Mouse (Mus musculus): Measurements from ENCODE around the gene Hbq1b.
A peak's percentile ranks its signal among the peaks of the same experiment; 100 is the strongest.
"Not testable (repeated sequence)": the region's sequence is repeated elsewhere in the genome, so short reads cannot be mapped to it uniquely, and the experiment has no call there.

The Hbq1b gene

DNA sequence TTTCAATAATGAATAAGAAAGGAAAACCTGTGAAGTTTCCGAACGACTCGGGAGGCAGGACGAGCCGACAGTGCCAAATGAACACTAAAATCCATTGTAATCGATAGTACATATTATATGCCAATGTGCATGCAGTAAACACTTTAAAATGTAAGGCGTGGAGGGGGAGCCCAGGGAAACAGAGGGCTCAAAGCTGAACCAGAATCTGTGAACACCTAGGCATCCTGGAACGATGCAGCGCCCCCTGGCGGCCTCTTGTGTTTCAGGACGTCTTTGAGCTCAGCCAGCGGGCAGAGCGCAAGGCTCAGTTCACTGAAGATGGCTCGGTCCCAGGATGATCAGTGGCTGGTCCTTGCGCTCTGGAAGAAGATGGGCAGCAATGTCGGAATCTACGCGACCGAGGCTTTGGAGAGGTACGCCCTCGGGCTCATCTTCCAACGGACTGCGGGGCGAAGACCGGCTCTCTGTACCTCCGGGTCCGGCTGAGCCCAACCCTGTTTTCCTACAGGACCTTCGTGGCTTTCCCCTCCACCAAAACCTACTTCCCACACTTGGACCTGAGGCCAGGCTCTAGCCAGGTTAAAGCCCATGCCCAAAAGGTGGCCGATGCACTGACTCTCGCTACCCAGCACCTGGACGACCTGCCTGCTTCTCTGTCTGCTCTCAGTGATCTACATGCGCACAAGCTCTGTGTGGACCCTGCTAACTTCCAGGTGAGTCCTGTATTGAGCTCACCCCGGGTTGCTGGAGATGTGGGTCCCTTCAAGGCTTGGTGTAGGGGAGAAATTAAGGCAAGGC is at the start of gene Hbq1b:
Gene Hbq1b (plus strand): TSS at position 271 of the 798 bp plus-strand sequence.
- DNase-seq (ENCODE audit: low read depth), result not testable (repeated sequence)

- DNase-seq (ENCODE audit: low read depth), result no peak
These were observed 49.4 kb upstream of the Hbq1b start for GRCm38 (mm10) chr11:32237411-32237795.

- DNase-seq (ENCODE audit: low read depth), result no peak
These were observed 48.5 kb upstream of the Hbq1b start for GRCm38 (mm10) chr11:32238093-32238860.

DNA sequence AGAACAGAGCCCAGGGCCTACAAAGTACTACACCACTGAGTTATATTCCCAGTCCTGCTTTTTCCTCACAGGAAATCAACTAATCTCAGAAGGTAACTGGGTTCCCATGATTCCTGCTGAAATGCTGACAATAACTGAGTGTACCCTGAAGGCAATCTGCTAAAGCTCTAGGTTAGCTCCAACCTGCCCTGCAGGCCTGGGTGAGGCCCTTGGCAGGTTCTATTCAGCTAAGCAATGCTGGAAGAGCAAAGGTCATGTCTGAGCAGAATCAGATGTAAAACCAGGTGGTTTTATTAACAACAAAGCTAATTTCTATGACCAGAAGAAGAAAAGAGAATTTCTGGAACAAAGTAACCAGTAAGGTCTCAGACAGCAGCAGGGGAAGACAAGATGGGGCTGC is 45.4 kb upstream of the Hbq1b start:
- no peak for DNase-seq (ENCODE audit: low read depth)

- DNase-seq (ENCODE audit: low read depth), result no peak
These were observed 44.6 kb upstream of the Hbq1b start for GRCm38 (mm10) chr11:32242209-32242608.

DNA sequence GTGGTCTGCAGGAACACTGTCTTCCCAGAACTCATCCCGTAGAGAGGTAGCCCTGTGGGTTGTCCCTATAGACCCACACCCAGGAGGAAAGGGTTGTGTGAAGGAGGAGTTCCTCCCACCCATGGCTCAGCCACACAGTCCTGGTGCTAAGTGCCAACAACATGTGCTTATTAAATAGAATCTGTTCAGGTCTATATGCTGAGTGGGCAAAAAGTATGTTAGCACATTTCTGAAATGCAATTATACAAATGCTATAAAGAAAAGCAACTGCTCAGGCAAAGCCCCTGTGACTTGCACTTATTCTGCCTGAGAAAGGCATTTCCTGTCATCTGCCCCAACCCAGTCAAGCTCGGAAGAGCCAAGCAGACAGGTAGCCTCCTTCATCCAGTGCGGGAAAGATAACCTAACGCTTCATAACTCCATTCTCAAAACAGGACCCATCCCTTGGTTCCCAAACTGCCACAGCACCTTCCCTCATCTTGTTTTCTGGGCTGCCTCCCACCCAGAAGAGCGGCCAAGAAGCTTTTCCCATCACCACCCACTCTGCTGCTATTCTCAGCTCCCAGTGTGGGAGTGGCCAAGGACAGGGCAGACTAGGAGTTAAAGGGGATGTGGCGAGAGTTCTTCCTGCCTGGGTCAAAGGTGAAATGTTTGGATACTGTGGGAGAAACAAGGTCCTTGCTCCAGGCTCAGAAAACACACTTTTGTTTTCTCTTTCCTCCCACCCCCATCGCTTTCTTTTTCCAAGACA is 43.4 kb upstream of the Hbq1b start:
- DNase-seq (ENCODE audit: low read depth), result no peak

DNA sequence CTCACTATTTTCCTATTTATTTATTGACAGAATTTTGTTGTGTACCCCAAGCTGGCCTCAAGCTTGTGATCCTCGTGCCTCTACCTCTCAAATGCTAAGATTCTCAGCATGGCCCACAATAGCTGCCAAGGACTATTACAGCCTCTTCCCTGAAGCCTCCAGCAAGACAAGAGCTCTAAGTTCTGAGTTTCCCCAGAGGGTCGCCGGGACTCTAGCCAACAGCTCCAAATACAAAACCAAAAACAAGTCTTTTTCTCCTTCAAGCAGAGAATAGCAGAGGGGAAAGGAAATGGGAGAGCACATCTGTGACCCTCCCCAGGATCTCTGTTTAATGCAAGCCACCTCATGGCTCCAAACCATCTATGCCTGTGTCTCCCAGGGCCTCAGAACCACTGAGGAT is 42.7 kb upstream of the Hbq1b start:
- no peak for DNase-seq (ENCODE audit: low read depth)

DNA sequence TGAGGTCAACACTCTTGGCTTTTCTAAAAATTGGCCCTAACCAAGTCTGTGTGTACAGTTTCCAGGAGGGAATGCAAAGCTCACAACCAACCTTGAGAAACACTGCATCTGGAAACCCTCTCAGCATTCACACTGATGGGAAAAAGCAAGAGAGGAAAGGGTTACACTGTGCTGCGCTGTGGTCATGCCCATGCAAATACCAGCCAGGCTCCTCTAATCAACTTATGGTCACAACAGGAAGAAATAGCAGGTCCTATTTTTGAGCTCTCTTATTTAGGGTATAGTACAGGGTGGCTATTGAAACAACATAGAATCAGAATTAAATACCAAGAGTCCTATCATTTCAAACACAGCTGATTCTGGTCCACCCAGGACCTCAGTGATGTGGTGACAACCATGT is 42.1 kb upstream of the Hbq1b start:
- DNase-seq (ENCODE audit: low read depth), result no peak

GRCm38 (mm10) chr11:32245614-32246013 is 41.2 kb upstream of the Hbq1b start:
- peak; percentile 87 for DNase-seq (ENCODE audit: low read depth)

DNA sequence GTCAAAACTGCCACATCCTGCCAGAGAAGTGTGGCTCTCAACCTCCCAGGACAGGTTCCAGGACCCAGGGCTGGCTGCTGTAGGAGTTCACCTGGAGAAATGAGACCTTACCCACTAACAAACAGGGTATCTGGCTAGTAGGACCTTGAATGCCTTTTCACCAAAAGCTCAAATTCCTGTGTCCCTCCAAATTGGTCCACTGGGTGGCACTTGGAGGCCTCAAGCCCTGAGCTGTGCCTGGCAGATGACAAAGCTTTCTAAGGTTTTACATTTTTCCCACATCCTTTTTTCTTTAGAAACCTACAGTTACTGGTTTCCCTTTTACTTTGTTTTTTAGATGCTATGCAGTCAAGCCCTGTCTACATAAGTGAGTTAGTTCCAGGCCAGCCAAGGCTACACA is 39.7 kb upstream of the Hbq1b start:
- no peak for DNase-seq (ENCODE audit: low read depth)

GRCm38 (mm10) chr11:32248350-32248749 is 38.4 kb upstream of the Hbq1b start:
- DNase-seq (ENCODE audit: low read depth), result no peak

DNA sequence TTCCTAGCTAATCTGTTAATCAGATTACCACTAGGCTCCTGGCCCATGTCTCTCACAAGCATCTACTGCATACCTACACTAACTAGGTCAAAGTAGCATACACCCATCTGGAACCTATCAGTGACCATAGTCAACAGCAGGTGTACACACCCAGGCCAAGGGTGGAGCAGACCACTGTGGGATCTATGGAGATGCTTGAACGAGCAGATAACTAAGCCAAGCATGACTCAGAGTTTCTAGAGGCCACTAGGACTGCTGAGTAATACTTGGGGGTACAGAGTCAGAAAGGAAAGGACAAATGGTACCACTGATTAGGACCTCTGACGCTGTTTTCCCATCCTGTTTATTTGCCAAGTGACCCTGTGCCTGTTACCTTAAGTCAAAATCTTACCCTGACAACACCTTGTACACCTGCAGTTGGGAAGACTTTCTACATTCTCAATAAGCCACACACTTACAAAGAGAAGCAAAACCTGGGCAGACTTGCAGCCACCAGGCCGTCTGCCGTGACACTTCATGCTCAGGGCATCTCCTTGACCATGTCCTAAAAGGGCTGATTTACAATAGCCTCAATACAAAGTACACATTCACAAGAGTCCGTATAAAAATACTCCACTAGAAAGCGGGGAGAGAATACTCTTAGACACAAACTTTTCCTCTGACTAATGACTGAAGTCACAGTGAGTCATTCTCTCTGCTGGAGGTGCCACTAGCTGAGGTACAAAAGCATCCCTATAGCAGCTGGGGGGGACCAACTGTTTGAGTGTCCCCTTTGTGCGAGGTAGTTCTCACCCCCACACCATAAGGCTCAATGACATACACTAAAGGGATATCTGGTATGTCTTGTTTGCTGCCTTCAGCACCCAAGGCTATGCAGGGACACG is 35.6 kb upstream of the Hbq1b start:
- DNase-seq (ENCODE audit: low read depth), result peak; percentile 81

DNA sequence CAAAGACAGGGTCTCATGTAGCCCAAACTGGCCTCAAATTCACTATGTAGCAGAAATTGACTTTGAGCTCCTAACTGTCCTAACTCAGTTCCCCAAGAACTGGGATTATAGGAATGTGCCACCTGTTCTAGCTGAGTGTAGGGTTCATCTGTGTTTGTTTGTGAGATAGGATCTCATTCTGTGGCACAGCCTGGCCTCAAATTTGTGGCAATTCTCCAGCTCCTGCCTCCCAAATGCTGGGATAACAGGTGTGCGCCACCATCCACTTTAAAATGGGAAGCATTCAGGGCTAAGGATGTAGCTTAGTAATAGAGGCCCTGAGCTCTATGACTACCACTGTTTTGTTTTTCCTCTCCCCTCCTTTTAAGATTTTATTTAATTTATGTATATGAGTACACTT is 33.6 kb upstream of the Hbq1b start:
- DNase-seq (ENCODE audit: low read depth), result no peak

DNA sequence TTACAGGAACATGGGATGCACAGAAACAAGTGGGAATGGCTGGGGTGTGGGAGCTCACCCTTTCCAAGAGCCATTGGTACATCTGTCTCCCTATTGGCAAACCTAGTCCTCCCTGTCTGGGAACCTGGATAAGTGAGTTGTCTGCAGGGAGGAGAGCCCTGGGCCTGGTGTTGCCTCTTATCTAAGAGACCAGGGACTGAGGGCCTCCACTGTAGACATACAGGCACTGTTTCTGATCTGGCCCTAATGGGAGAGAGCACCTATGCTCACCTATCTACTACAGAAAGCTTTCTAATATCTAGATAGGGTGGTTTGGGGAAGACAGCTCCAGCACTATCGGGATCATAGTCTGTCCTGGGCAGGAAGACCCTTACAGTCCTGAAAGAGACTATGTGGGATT is 30.6 kb upstream of the Hbq1b start:
- peak; percentile 75 for DNase-seq (ENCODE audit: low read depth)

DNA sequence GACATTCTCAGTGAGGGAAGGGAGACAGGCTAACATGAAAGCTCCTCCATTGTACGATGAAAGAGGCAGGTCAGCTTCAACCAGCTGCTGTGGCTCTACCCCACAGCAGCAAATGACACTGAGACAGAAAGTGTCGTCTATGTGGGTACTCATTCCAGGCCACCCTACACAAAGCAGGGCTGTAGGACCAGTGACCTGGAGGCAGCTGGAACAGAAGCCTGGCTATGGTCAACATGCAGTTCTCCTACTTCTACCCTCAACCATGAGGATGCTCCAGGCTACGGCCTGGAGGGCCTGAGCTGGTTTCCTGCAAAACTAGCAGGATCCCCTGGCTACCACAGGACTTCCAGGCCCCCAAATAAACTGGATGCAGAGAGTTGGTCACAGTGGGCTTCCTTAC is 30.2 kb upstream of the Hbq1b start:
- DNase-seq (ENCODE audit: low read depth), result no peak

GRCm38 (mm10) chr11:32262674-32263415 is 23.9 kb upstream of the Hbq1b start:
- DNase-seq (ENCODE audit: low read depth), result no peak

- DNase-seq (ENCODE audit: low read depth), result no peak
These were observed 21.5 kb upstream of the Hbq1b start for GRCm38 (mm10) chr11:32265117-32265738.

- DNase-seq (ENCODE audit: low read depth), result no peak
These were observed 20.6 kb upstream of the Hbq1b start for GRCm38 (mm10) chr11:32266194-32266593.

DNA sequence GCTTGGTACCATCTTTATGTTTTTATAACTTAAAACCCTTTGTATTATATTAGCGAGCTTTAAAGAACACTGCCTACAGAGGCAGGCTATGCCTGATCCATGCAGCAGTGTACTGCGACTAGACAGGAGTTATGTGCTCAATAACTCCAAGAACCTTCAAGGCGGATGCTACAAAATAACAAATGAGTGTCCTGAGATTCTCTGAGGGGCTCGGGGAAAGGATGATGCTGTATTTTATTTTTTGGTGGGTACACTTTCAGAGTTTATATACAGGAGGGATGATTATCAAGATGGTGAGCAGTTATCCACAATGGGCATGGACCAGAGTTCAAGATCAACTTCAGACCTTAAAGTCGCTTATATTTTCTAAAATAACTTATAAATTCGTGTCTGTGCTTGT is 20.0 kb upstream of the Hbq1b start:
- DNase-seq (ENCODE audit: low read depth), result no peak

DNA sequence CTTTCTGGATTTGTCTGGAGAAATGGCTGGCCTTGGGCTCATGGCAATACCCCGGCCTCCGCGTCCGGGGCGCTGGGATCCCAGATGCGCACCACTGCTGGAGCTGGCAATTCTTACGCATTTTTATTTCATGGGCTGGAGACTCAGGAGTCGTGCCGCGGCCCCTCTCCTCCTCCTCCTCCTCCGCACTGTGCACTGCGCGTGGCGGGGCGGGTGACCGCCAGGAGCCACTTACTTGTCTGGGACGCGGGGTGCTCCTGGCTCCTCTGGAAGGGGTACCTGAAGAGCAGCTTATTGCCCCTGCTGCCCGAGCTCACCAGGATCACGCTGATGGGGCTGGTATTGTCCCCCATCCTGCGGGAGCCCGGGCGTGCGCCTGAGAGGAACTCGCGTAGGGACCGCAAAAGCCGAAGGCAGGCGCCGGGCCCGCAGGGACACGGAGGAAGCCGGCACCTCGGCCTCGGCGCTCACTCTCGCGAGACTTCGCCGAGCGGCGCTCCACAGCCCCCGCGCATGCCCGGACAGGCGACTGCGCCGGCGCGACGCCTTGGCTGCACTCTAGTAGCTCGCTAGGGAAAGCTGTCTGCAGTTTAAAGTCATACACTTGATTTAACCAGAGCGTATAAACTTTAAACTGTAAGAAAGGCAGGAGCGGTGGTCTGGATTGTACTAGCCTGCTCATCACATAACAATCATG is 19.4 kb upstream of the Hbq1b start, which contains the start of gene Nprl3:
Gene Nprl3 (minus strand): TSS at position 520 of the 697 bp plus-strand sequence.
- DNase-seq (ENCODE audit: low read depth), result peak; percentile 86

All from c-Kit-positive CD71-positive TER-119-negative erythroid progenitor cells, embryonic 14.5 days (primary cell).